Mouse (Mus musculus): ENCODE results near the gene Fbxw26. TPM values are rescaled to one million over a fixed set of nuclear protein-coding genes. Genes with fewer than 3 reads are reported as not detected.
"Not testable (repeated sequence)": the region's sequence is repeated elsewhere in the genome, so short reads cannot be mapped to it uniquely, and the experiment has no call there.

The Fbxw26 gene
- polyA plus RNA-seq (2014; fragmentation: Nextera tagmentation; extraction: Ambion mirVana) = not detected in 2 replicates

DNA sequence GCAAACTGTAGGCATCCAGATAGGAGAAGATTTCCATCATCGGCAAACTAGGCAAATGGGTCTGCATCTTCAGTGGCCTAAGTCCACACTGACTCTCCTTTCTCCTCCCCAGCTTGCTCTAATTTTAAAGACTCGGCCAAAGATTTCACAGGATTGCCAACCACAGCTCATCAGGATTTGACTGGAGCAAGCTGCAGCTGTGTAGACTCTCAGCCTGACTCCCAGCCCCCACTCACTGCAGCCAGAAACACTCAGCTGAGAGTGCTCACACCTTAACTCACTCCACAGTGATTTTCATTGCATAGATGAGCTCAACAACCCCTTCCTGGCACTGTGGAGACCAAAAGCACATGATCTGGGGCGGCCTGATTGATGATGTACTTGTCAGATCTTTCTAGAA lies at the start of gene Fbxw26:
TSS of gene Fbxw26 (minus strand) at position 101 of the 400 bp plus-strand sequence.
- not testable (repeated sequence) for H3K4me2 ChIP-seq; H3K36me3 ChIP-seq (ENCODE audit: control insufficient read depth, insufficient read depth, low read length); H3K27ac ChIP-seq (ENCODE audit: low read depth, low read length); H3K4me3 ChIP-seq (ENCODE audit: low read depth, low read length); H3K4me1 ChIP-seq (ENCODE audit: control insufficient read depth, insufficient read depth, low read length); H3K27me3 ChIP-seq (ENCODE audit: control insufficient read depth, insufficient read depth, low read length); ATAC-seq (replicated peaks; ENCODE audit: insufficient number of reproducible peaks, low FRiP score, low TSS enrichment); H3K9ac ChIP-seq (ENCODE audit: low read depth, low read length); H3K9me3 ChIP-seq (replicated peaks; ENCODE audit: control insufficient read depth, low read length)
- 83% methylated on average over 3 of the region's 3 CpGs for WGBS (ENCODE audit: insufficient replicate concordance)

DNA sequence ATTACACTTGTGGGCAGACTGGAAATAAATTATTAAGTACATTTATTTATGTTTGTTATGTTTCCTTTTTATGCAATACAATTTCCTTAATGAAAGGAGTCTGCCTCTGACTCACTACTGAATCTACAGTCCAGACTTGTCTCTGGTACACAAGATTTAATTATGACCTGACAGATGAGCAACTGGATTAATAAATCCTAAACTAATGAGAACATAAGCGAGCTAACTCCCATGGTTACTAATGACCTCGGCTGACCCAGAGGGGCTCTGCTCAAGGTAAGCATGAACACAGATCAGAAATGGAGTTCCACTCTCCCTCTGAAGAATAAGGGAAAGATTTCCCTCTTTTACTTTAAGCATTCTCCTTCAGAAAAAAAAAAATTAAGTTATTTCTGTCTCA lies 49.3 kb upstream of the Fbxw26 start:
- Histone ChIP-seq H3K9ac (ENCODE audit: low read depth, low read length) (no peak overlapping the region), H3K4me2 (no peak overlapping the region), H3K27ac (ENCODE audit: low read depth, low read length) (no peak overlapping the region), H3K27me3 (ENCODE audit: control insufficient read depth, insufficient read depth, low read length) (no peaks in the 10 kb centered on the region), H3K9me3 (replicated peaks; ENCODE audit: control insufficient read depth, low read length) (no peaks in the 10 kb centered on the region), H3K4me3 (ENCODE audit: low read depth, low read length) (no peak overlapping the region), H3K4me1 (ENCODE audit: control insufficient read depth, insufficient read depth, low read length) (no peaks in the 10 kb centered on the region), H3K36me3 (ENCODE audit: control insufficient read depth, insufficient read depth, low read length) (no peaks in the 10 kb centered on the region)
- no peak for ATAC-seq (replicated peaks; ENCODE audit: insufficient number of reproducible peaks, low FRiP score, low TSS enrichment)
- WGBS (ENCODE audit: insufficient replicate concordance) = 85% methylated on average over 2 of the region's 2 CpGs

- not testable (repeated sequence) for H3K36me3 ChIP-seq (ENCODE audit: control insufficient read depth, insufficient read depth, low read length); H3K27ac ChIP-seq (ENCODE audit: low read depth, low read length); H3K4me1 ChIP-seq (ENCODE audit: control insufficient read depth, insufficient read depth, low read length); H3K4me3 ChIP-seq (ENCODE audit: low read depth, low read length); H3K9ac ChIP-seq (ENCODE audit: low read depth, low read length); H3K9me3 ChIP-seq (replicated peaks; ENCODE audit: control insufficient read depth, low read length); H3K27me3 ChIP-seq (ENCODE audit: control insufficient read depth, insufficient read depth, low read length); H3K4me2 ChIP-seq; ATAC-seq (replicated peaks; ENCODE audit: insufficient number of reproducible peaks, low FRiP score, low TSS enrichment)
- 66% methylated on average over 4 of the region's 4 CpGs for WGBS (ENCODE audit: insufficient replicate concordance)
Measured at GRCm38 (mm10) chr9:109790570-109790969, 44.7 kb upstream of the Fbxw26 start, which contains the start of gene Fbxw27. Gene Fbxw27 (minus strand): TSS chr9:109790670.

- H3K9ac ChIP-seq (ENCODE audit: low read depth, low read length); H3K27me3 ChIP-seq (ENCODE audit: control insufficient read depth, insufficient read depth, low read length); H3K9me3 ChIP-seq (replicated peaks; ENCODE audit: control insufficient read depth, low read length); ATAC-seq (replicated peaks; ENCODE audit: insufficient number of reproducible peaks, low FRiP score, low TSS enrichment); H3K4me1 ChIP-seq (ENCODE audit: control insufficient read depth, insufficient read depth, low read length); H3K4me2 ChIP-seq; H3K27ac ChIP-seq (ENCODE audit: low read depth, low read length); H3K4me3 ChIP-seq (ENCODE audit: low read depth, low read length); H3K36me3 ChIP-seq (ENCODE audit: control insufficient read depth, insufficient read depth, low read length): not testable (repeated sequence)
- WGBS (ENCODE audit: insufficient replicate concordance) = 52% methylated on average over 1 of the region's 1 CpGs
Measured at GRCm38 (mm10) chr9:109766841-109767240, 21.0 kb upstream of the Fbxw26 start.

GRCm38 (mm10) chr9:109702600-109702999 lies 43.3 kb downstream of the Fbxw26 start, which contains the start of gene Fbxw18:
Gene Fbxw18 (minus strand): TSS chr9:109702700.
- not testable (repeated sequence) for H3K4me3 ChIP-seq (ENCODE audit: low read depth, low read length); ATAC-seq (replicated peaks; ENCODE audit: insufficient number of reproducible peaks, low FRiP score, low TSS enrichment); H3K4me2 ChIP-seq; H3K4me1 ChIP-seq (ENCODE audit: control insufficient read depth, insufficient read depth, low read length); H3K36me3 ChIP-seq (ENCODE audit: control insufficient read depth, insufficient read depth, low read length); H3K9ac ChIP-seq (ENCODE audit: low read depth, low read length); H3K27ac ChIP-seq (ENCODE audit: low read depth, low read length); H3K27me3 ChIP-seq (ENCODE audit: control insufficient read depth, insufficient read depth, low read length); H3K9me3 ChIP-seq (replicated peaks; ENCODE audit: control insufficient read depth, low read length)
- 71% methylated on average over 4 of the region's 4 CpGs for WGBS (ENCODE audit: insufficient replicate concordance)

GRCm38 (mm10) chr9:109685299-109685698 lies 60.6 kb downstream of the Fbxw26 start:
- Histone ChIP-seq H3K4me3 (ENCODE audit: low read depth, low read length) (no peak overlapping the region), H3K9ac (ENCODE audit: low read depth, low read length) (no peak overlapping the region), H3K27ac (ENCODE audit: low read depth, low read length) (no peak overlapping the region), H3K9me3 (replicated peaks; ENCODE audit: control insufficient read depth, low read length) (no peaks in the 10 kb centered on the region), H3K36me3 (ENCODE audit: control insufficient read depth, insufficient read depth, low read length) (no peaks in the 10 kb centered on the region), H3K4me2 (no peak overlapping the region), H3K27me3 (ENCODE audit: control insufficient read depth, insufficient read depth, low read length) (no peaks in the 10 kb centered on the region), H3K4me1 (ENCODE audit: control insufficient read depth, insufficient read depth, low read length) (no peaks in the 10 kb centered on the region)
- no peak for ATAC-seq (replicated peaks; ENCODE audit: insufficient number of reproducible peaks, low FRiP score, low TSS enrichment)
- WGBS (ENCODE audit: insufficient replicate concordance) = 11% methylated on average over 1 of the region's 1 CpGs

Other genes with a start within 250 kb of the Fbxw26 start
- gene Fbxw15, start 177.8 kb downstream of the Fbxw26 start, polyA plus RNA-seq (2014; fragmentation: Nextera tagmentation; extraction: Ambion mirVana) = not detected in 2 replicates
- gene Fbxw24, start 120.0 kb downstream of the Fbxw26 start, polyA plus RNA-seq (2014; fragmentation: Nextera tagmentation; extraction: Ambion mirVana) = not detected in 2 replicates
- not detected in 2 replicates for gene Fbxw25, start 81.4 kb downstream of the Fbxw26 start, polyA plus RNA-seq (2014; fragmentation: Nextera tagmentation; extraction: Ambion mirVana)
- gene Fbxw18, start 43.4 kb downstream of the Fbxw26 start, polyA plus RNA-seq (2014; fragmentation: Nextera tagmentation; extraction: Ambion mirVana) = not detected in 2 replicates
- not detected in 2 replicates for gene Fbxw27, start 44.6 kb upstream of the Fbxw26 start, polyA plus RNA-seq (2014; fragmentation: Nextera tagmentation; extraction: Ambion mirVana)
- gene Spink8, start 66.2 kb upstream of the Fbxw26 start, polyA plus RNA-seq (2014; fragmentation: Nextera tagmentation; extraction: Ambion mirVana) = 0.27 TPM in 1 of 2 replicates, not detected in the other
- gene Nme6, start 86.7 kb upstream of the Fbxw26 start, polyA plus RNA-seq (2014; fragmentation: Nextera tagmentation; extraction: Ambion mirVana) = 77.3 and 84.9 TPM in 2 replicates
- gene Camp, start 103.5 kb upstream of the Fbxw26 start, polyA plus RNA-seq (2014; fragmentation: Nextera tagmentation; extraction: Ambion mirVana) = 1.1 TPM in 1 of 2 replicates, not detected in the other
- 22.0 and 23.7 TPM in 2 replicates for gene Cdc25a, start 129.5 kb upstream of the Fbxw26 start, polyA plus RNA-seq (2014; fragmentation: Nextera tagmentation; extraction: Ambion mirVana)
- 64.9 and 93.6 TPM in 2 replicates for gene Map4, start 185.4 kb upstream of the Fbxw26 start, polyA plus RNA-seq (2014; fragmentation: Nextera tagmentation; extraction: Ambion mirVana)

Measured in heart, embryonic 11.5 days (tissue).